Mouse (Mus musculus) megakaryocyte progenitor cell, adult 5-6 weeks (primary cell): ENCODE measurements around the gene Kit. TPM values are rescaled to one million over a fixed set of nuclear protein-coding genes. Genes with fewer than 3 reads are reported as not detected.

Experiments
- ATAC-seq: replicated peaks from 2 replicates; pipeline ENCODE4 v1.8.0; 2016; ENCODE audit warnings: mild to moderate bottlenecking, moderate TSS enrichment, inconsistent platforms; ENCODE audit not compliant: poor library complexity
- total RNA-seq, 2 experiments: library from RNA; stranded (forward) in 1 of 2; stranded (reverse) in 1 of 2; fragments of 157-497, 149-512 nt in 1 of 2; fragments of 200-1000 nt in 1 of 2; gene quantifications; 2 replicates each; pipeline versions ENCODE4 v1.2.3 to v1.2.4; 2015 to 2017

Kit gene
- total RNA-seq, 2 experiments from 2014 or later, result 88.1 to 204 TPM

GRCm38 (mm10) chr5:75589552-75590346, 15.0 kb downstream of the Kit start:
- ATAC-seq, result peak; percentile 56

GRCm38 (mm10) chr5:75590961-75591360, 16.2 kb downstream of the Kit start:
- ATAC-seq, result no peak

- no peak for ATAC-seq
Observed at GRCm38 (mm10) chr5:75591567-75591966, 16.9 kb downstream of the Kit start.

- no peak for ATAC-seq
Observed at GRCm38 (mm10) chr5:75595319-75595718, 20.6 kb downstream of the Kit start.

GRCm38 (mm10) chr5:75596211-75596610, 21.5 kb downstream of the Kit start:
- no peak for ATAC-seq

GRCm38 (mm10) chr5:75597316-75597715, 22.6 kb downstream of the Kit start:
- ATAC-seq, result no peak

- no peak for ATAC-seq
Observed at GRCm38 (mm10) chr5:75598491-75598890, 23.8 kb downstream of the Kit start.

GRCm38 (mm10) chr5:75599991-75600390, 25.3 kb downstream of the Kit start:
- no peak for ATAC-seq

- ATAC-seq, result peak; percentile 15; the same call in 1 of the 2 replicates
Observed at GRCm38 (mm10) chr5:75604238-75604637, 29.5 kb downstream of the Kit start.

- no peak for ATAC-seq
Observed at GRCm38 (mm10) chr5:75606898-75607297, 32.2 kb downstream of the Kit start.

- peak; percentile 63 for ATAC-seq
Observed at GRCm38 (mm10) chr5:75607971-75608370, 33.3 kb downstream of the Kit start.

GRCm38 (mm10) chr5:75612380-75612779, 37.7 kb downstream of the Kit start:
- no peak for ATAC-seq

GRCm38 (mm10) chr5:75612926-75613325, 38.2 kb downstream of the Kit start:
- ATAC-seq, result no peak

- no peak for ATAC-seq
Observed at GRCm38 (mm10) chr5:75615000-75615571, 40.4 kb downstream of the Kit start.

- ATAC-seq, result peak; percentile 81
Observed at GRCm38 (mm10) chr5:75615624-75616023, 40.9 kb downstream of the Kit start.

GRCm38 (mm10) chr5:75622401-75622800, 47.7 kb downstream of the Kit start:
- ATAC-seq, result no peak

- no peak for ATAC-seq
Observed at GRCm38 (mm10) chr5:75623007-75623406, 48.3 kb downstream of the Kit start.

- peak; percentile 11; the same call in 1 of the 2 replicates for ATAC-seq
Observed at GRCm38 (mm10) chr5:75623520-75623919, 48.8 kb downstream of the Kit start.

GRCm38 (mm10) chr5:75623993-75624706, 49.4 kb downstream of the Kit start:
- ATAC-seq, result peak; percentile 75

GRCm38 (mm10) chr5:75625059-75625458, 50.3 kb downstream of the Kit start:
- ATAC-seq, result no peak

GRCm38 (mm10) chr5:75626284-75626683, 51.6 kb downstream of the Kit start:
- no peak for ATAC-seq

- no peak for ATAC-seq
Observed at GRCm38 (mm10) chr5:75626703-75627102, 52.0 kb downstream of the Kit start.
